Mouse (Mus musculus) heart, postnatal 0 days (tissue): Measurements from ENCODE around the gene Dnah11.

ENCODE experiments used
- CTCF ChIP-seq: IDR thresholded peaks from 2 replicates; pipeline ENCODE4 v1.5.1; 2016; ENCODE audit warnings: antibody characterized with exemption, control low read depth, low read depth
- EP300 ChIP-seq: IDR thresholded peaks from 2 replicates; pipeline ENCODE4 v1.6.1; 2016; ENCODE audit warnings: antibody characterized with exemption, low read depth

- TF ChIP-seq EP300 (no peak), CTCF (no peak)
Observed at GRCm38 (mm10) chr12:117832190-117832589, 366.7 kb downstream of the Dnah11 start.
